Mouse (Mus musculus) urinary bladder, postnatal 14 days (tissue): ENCODE results near the gene 2610021A01Rik.
"Not testable (repeated sequence)": the region's sequence is repeated elsewhere in the genome, so short reads cannot be mapped to it uniquely, and the experiment has no call there.

ENCODE experiments used
- DNase-seq: peaks from one replicate; pipeline ENCODE4 v3.0.0; 2021; ENCODE audit warnings: low spot score

The 2610021A01Rik gene

DNA sequence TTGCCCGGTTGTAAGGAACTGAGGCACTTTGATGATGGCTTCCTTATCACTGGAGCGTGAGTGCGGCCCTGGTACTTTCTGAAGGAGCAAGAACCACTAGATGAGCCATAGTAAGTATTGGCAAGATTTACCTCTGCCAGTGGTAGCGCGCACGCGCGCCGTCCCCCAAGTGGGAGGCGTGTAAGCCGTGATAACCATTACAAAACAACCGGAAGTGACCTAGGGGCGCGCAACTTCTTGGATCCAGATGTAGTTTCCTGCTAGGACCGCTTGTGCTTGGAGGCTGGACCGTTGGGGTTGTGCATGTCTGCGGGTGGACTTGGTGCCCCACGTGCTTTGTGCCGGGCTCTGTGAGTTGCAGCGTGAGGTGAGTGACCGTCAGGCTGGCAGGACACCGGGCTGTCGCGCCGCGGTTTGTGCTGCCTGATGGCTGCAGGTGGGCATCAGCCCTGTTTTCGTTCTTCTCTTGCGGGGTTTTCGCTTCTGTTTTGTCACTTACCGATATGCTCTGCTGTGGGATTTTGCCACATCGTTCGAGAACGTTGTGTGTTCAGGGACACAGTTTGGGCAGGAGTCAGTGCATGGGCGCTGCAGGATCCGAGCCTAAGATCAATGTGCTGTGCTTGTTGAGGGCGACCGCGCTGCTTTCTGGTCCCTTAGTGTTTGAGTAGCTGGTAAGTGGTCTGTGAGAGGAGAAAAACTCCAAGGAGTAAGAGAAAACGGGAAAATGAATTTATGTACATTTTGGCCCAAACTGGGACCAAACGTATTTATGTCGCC is at the start of gene 2610021A01Rik:
Gene 2610021A01Rik, plus strand, starts transcription at position 197 of the 780 bp plus-strand sequence.
- DNase-seq = peak; percentile 92

DNA sequence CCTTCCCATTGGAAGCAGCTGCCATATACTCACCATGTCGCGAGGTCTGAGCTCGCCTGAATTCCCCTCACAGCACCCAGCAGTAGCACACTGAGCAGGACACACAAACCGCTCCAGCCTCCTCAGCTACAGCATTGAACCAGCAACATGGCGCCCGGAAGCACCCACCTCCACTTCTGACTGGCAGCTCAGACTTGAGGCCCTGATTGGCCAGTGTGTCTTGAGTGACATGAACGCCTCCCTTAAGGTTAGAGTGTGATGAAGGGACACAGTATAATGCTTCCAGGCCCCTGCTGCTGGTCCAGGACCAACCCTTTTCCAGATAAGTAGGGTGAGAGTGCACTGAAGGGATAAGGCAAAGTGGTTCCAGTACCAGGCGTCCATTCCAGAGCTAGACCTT is 38.3 kb upstream of the 2610021A01Rik start:
- no peak for DNase-seq

DNA sequence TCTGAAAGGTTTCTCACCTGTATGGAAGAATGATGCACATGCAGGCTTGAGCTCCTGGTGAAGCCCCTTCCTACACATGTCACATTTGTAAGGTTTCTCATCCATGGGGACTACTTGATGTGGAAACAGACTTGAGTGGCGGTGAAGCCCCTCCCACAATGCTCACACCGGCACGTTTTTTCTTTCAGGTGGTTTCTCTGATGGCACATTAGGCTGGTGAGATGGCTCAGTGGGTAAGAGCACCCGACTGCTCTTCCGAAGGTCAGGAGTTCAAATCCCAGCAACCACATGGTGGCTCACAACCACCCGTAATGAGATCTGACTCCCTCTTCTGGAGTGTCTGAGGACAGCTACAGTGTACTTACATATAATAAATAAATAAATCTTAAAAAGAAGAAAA is 25.5 kb upstream of the 2610021A01Rik start, which contains the start of gene Gm6871:
Gene Gm6871, minus strand, starts transcription at position 101 of the 400 bp plus-strand sequence.
- not testable (repeated sequence) for DNase-seq

DNA sequence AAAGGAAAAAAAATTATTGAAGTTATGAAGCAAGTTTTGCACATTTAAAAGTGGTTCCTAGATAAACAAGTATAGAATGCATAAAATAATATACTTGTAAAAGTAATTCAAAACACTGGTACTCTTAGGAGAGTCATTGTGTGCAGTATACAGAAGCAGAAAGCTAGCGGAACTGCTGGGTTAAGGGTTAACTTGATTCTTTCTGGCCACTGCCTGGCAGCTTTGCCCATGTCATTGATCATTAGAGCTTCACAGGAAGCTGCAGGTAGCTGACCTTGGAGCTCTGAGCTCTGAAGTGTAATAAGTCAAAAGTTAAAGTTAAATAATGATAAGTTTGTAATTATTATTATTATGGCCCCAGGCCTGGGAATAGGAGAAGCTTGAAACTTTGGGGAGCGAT is 21.1 kb upstream of the 2610021A01Rik start:
- DNase-seq = no peak

DNA sequence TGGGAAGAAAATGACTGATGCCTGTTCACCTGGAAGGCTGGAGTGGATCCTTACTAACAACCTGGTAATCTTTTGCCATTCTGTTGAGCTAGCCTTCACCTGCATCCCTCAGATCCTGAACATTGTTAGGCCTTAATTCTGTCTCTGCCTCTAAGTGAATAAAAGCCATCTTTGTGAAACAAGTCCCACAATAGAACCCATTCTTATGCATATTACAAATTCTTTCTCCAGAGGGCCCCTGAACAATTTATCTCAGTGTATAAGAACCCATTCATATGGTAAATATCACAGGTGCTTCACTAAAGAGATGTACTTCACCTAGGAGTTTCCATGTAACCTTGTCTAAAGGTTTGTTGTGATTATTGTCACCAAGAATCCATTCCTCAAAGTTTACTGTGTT is 17.0 kb upstream of the 2610021A01Rik start:
- no peak for DNase-seq

DNA sequence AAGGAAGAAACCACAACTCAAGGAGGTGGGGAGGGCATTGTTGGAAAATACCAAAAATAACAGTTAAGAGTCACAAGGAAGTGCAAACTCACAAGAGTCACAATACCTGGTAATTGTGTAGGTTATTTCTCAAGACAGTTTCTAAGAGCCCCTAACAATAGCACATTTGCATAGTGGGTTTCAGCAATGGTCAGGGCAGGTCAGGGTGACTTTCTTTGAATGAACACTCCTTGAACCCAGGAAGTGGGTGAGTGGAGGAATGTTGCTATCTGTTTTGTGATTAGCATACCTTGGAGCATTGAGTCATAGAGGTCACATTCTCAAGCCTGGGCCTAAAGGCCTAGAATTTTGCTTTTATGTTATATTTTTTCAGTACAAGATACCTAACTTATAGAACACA is 11.2 kb upstream of the 2610021A01Rik start:
- DNase-seq = not testable (repeated sequence)

DNA sequence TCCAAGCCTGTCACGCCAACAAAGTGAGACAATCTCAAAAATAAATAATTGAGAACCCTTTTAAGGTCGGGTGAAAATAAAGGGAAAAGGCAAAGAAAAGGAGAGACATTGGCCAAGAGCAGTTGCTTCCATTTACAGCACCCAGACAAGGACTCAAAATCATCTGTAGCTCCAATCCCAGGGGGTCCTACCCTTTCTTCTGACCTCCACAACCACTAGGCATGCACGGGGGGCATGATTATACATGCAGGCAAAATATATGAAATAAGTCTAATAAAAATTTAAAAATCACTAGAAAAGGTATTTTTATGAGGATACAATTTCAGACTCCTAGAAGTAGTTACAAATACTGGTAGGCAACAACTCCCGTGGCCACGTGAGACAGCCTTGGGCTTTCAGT is 415 bp upstream of the 2610021A01Rik start:
- DNase-seq = no peak

DNA sequence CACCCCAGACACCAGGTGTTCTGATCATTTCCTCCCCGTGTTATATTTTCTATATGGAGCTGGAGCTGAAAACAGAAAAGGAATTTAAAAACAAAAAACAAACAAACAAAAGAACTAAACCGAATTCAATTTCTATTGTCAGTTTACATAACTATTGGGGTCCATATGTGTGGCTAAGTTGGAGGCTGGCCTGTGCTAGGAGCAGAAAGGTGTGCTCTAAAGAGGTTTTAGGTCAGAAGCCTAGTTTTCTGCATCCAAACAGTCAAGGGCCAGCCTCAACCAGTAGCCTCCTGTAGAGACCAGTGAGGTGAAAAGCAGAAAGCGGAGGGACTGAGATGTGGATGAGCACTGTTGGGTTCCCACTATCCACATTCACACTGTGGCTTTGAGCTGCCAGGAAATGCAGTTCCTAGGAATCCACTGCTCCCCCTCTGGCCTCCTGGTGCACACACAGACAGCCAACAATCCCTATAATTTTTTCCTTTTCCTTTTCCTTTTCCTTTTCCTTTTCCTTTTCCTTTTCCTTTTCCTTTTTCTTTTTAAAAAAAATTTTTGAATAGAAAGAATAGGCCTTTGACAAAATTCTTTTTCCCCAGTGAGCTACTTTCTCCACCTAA is 1.0 kb downstream of the 2610021A01Rik start:
- no peak for DNase-seq

DNA sequence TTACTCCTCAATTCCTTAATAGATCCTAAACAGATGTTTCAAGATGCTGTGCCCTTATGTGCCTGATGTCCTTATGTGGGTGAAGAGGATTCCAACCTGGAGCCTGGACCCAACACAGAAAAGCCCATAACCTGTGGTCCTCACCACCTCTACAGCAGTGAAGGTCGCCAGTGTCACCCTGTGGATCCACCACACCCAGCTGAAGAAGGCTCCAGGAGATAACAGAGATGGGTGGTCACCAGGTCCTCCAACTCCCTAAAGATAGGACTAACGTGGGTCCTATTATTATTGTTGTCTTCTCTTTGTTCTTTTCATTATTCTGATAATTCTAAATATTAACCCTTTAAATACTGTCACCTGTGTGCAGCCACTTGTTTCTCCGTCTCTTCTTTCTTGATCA is 12.6 kb downstream of the 2610021A01Rik start:
- DNase-seq = no peak

DNA sequence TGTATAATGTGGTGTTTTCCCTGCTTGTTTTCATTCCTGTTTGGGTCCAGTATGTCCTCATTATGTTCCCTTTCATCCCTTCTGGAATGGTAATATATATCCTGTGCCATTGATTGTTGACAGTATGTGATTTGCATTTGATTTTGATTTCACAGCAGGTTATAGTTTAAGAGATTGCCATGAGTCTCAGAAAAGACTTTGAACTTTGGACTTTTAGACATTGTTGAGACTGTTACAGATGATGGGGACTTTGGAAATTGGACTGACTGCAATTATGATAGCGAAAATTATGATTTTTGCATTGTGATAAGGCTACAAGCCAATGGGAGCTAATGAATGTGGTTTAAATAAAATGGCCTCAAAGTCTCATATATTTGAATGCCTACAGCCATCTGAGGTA is 17.2 kb downstream of the 2610021A01Rik start:
- not testable (repeated sequence) for DNase-seq

DNA sequence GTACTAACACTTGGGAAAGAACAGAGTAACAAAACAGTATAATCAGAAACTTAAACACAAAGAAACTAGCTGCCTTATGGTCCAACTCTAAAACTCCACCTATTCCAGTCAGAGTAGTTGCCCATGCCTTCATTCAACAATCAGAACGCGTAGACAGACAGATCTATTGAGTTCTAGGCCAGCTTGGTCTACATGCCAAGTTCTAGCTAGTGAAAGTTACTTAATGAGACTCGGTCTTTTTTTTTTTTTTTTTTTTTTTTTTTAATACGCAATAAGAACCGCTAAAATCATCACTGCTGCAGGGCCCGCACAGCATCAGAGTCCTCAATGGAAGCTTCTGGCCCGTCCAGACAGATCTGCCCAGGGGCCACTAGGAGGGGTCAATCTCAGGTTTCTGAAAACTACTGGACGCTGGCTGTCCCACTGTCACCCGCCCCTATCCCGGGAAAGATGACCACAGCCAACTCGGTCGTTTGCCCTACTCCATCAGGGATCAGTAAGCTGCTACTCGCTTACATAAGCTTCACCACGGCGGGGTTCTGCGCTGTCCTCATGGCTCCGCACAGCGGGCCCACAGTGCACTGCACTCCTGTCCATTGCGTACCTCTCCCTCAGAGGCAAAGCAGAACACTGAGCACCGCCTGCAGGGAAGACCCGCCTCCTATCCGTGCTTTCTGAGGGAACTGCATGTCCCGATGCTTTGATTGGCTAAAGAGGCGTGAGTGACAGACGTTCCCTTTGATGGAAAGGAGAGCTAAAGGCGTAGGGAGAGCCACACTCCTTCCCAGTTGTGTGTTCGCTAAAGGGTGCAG is 33.6 kb downstream of the 2610021A01Rik start, which contains the start of gene Zfp788:
Gene Zfp788, plus strand, starts transcription at position 795 of the 812 bp plus-strand sequence.
- peak; percentile 93 for DNase-seq

DNA sequence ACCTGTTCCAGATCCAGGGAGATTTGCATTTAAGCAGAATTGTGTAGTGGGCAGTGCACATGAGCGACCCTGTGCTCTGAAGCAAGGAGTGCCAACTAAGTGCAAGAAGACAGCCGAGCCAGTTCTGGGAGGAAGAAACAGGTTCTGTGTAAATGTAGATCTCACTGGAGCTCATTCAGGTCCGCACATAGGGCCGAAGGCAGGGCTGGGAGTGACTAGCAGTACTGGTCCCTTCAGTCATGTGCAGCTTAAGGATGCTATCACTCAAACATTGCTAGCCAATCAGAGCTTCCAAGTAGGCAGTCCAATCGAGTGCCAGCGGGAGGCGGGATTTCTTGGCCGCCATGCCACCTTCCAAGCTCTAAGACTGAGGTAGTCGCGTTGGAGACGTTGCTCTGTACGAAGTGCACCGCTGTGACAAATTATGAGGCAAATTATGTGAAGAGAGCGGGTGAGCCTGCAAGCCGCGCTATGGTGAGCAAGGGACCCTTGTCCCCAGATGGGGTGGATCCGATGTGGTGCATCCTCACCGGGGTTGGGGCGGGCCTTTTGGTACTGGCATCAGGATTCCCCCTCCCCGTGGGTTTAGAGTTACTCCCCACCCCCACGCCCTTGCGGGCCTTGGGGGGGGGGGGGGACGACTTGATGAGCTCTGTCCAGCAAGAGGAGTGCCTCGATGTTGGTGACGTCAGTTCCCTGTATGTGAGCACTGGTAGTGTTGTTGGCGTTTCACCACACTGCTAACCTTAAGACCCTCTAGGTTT is 34.4 kb downstream of the 2610021A01Rik start:
- DNase-seq = peak; percentile 88

DNA sequence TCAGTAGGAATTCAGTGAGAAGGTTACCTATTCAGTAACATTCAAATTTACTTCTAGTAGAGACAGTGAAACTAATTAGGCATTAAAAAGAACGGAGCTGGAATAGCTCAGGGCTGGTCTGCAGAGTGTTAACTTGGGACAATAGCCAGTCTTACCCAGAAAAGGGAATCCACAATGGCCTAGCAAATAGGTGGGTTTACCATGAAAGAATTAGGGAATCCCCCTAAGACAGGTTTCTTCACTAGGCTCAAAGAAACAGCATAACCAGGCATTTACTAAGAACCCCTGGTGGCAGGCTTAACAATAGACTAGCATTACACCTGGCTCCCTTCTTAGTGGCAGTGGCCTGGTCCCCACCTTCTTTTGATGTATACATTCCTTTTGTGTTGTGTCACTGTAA is 75.3 kb downstream of the 2610021A01Rik start:
- not testable (repeated sequence) for DNase-seq
